Mouse (Mus musculus) leukemia stem cell, adult 10-12 weeks (primary cell): Measurements from ENCODE around the gene Nrd1. TPM values are rescaled to one million over a fixed set of nuclear protein-coding genes. Genes with fewer than 3 reads are reported as not detected.

ENCODE experiments used
- polyA plus RNA-seq: library from polyadenylated mRNA; stranded (reverse); fragments of >175 nt; gene quantifications from 2 replicates; pipeline ENCODE4 v1.2.3, GENCODE M21; 2012; ENCODE audit warnings: low replicate concordance

The Nrd1 gene
- 9.1 and 16.2 TPM in 2 replicates for polyA plus RNA-seq

GRCm38 (mm10) chr4:108999999-109000950 is at the start of gene Nrd1:
Gene Nrd1 (plus strand): TSS chr4:109000655.

Other genes starting within 250 kb of the Nrd1 start
- 0.11 and 0.33 TPM in 2 replicates for gene Zfyve9, start 219.9 kb upstream of the Nrd1 start, polyA plus RNA-seq
- 13.3 and 18.4 TPM in 2 replicates for gene Btf3l4, start 167.0 kb upstream of the Nrd1 start, polyA plus RNA-seq
- gene Txndc12, start 166.1 kb upstream of the Nrd1 start, polyA plus RNA-seq, result 2.6 and 3.2 TPM in 2 replicates
- 90.6 and 164 TPM in 2 replicates for gene Kti12, start 152.9 kb upstream of the Nrd1 start, polyA plus RNA-seq
- gene A730015C16Rik, start 152.0 kb upstream of the Nrd1 start, polyA plus RNA-seq, result not detected in 2 replicates
- 0.34 TPM in 1 of 2 replicates, not detected in the other for gene Rab3b, start 121.6 kb upstream of the Nrd1 start, polyA plus RNA-seq
- gene Osbpl9, start 201.6 kb downstream of the Nrd1 start, polyA plus RNA-seq, result 1.2 and 3.1 TPM in 2 replicates
- not detected in 2 replicates for gene Calr4, start 233.8 kb downstream of the Nrd1 start, polyA plus RNA-seq